Mouse (Mus musculus): Measurements from ENCODE around the gene Gm21173. TPM values are rescaled to one million over a fixed set of nuclear protein-coding genes. Genes with fewer than 3 reads are reported as not detected.
"Not testable (repeated sequence)": the region's sequence is repeated elsewhere in the genome, so short reads cannot be mapped to it uniquely, and the experiment has no call there.

Gm21173 gene
- not detected in 2 replicates for polyA plus RNA-seq (2015; fragmentation: Nextera tagmentation; extraction: Ambion mirVana)

DNA sequence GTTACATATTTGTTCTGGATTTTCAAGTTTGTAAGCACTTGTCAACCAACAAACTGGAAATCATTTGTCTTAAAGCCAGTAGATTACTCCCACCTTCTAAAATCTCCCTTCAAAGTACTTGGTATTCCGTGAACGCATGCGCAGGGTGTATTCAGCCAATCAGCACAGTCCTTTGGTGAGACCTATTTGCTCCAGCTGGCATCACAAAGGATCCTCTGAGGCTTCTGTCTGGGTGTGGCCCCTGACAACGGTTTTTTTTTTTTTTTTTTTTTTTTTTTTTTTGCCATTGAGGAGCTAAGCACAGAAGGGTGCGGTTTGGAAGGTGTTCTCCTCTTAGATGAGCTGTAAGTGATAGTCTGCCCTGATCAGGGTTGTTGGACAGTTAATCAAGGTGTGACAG lies at the start of gene Gm21173:
Gene Gm21173 (plus strand): TSS at position 301 of the 400 bp plus-strand sequence.
- not testable (repeated sequence) for H3K9me3 ChIP-seq; H3K4me3 ChIP-seq; H3K27me3 ChIP-seq (replicated peaks); H3K9ac ChIP-seq; ATAC-seq (replicated peaks); H3K4me2 ChIP-seq; H3K36me3 ChIP-seq (replicated peaks); H3K27ac ChIP-seq; H3K4me1 ChIP-seq
- no CpG with 5 or more reads among the region's 5 CpGs for WGBS

All from midbrain, embryonic 15.5 days (tissue).